Mouse (Mus musculus) liver, embryonic 18 days (tissue): ENCODE measurements around the gene Hist1h2bf. TPM values are rescaled to one million over a fixed set of nuclear protein-coding genes. Genes with fewer than 3 reads are reported as not detected.

Experiments used
- polyA plus RNA-seq: library from polyadenylated mRNA; depleted of rRNA; stranded (reverse); fragments of >200 nt; gene quantifications from 2 replicates; pipeline ENCODE4 v1.2.3, GENCODE M21; 2012; rRNA removed

Hist1h2bf gene
- 6.0 and 6.2 TPM in 2 replicates for polyA plus RNA-seq

DNA sequence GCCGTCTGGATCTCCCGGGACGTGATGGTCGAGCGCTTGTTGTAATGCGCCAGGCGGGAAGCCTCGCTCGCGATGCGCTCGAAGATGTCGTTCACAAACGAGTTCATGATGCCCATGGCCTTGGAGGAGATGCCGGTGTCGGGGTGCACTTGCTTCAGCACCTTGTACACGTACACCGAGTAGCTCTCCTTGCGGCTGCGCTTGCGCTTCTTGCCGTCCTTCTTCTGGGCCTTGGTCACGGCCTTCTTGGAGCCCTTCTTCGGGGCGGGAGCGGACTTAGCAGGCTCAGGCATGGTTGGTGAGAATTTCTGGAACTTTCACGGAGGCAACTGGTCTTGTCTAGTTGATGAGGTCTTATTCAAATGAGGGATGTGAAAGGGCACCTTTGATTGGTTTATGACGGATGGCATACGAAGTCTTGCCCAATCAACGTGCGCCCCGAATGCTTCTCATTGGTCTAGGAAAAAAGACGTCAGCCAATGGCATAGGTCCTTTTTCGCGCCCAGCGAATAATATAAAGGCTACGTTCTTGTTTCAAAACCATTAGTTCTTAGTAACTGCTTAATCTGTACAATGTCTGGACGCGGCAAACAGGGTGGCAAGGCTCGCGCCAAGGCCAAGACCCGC lies at the start of gene Hist1h2bf, which contains the start of gene Hist1h2ad:
Gene Hist1h2bf, minus strand, starts transcription at position 299 of the 627 bp plus-strand sequence.
Gene Hist1h2ad, plus strand, starts transcription at position 484 of the 627 bp plus-strand sequence.

DNA sequence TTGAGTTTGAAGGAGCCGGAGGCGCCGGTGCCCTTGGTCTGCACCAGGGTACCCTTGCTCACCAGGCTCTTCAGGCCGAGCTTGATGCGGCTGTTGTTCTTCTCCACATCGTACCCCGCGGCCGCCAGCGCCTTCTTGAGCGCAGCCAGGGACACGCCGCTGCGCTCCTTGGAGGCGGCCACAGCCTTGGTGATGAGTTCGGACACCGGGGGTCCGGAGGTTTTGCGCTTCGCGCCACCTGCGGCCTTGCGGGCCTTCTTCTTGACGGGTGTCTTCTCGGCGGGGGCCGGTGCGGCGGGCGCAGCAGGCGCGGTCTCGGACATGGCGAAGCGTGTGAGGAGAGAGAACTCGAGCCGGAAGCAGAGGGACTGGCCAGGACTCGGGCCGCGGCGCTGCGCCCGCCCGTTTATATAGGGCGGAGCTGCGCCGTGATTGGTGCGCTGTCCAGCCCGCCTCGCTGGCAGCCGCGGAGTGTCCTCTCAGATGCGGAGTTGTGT lies 48.2 kb upstream of the Hist1h2bf start, which contains the start of gene Hist1h1e:
Gene Hist1h1e, minus strand, starts transcription at position 384 of the 497 bp plus-strand sequence.

DNA sequence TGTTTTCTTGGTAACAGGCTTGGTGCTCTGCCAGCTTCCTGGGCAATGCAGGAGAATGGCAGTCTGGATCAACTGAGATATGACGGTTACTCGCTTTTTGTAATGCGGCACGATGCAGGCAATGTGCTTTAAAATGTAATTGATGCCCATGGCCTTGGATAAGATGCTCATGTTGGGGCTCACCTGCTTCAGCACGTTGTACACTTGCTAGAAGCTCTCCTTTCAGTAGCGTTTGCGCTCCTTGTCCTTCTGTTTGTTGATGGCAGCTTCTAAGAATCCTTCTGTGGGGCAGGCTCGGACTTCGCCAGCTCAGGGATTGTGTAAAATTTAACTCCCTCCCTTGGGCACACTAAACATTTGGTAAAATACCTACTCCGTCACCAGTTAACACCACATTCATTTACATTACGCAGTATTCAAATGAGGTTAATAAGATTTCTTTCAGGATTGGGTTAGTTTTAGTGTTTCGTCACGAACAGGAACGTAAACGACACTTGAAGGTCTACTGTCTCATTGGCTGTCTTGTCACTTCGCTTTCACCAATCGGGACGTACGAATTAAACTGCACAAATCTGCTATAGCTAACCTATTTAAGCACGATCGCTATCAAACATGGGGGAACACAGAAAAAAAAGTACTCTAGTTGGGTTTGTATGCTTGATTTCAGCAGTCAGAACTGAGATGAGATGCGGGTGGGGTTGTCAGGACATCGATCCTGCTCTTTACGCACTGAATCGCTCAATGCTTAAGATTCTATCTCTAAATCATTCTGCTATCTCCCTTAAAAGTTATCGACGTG lies 46.9 kb upstream of the Hist1h2bf start, which contains the start of gene Hist1h2be:
Gene Hist1h2be, minus strand, starts transcription at position 392 of the 799 bp plus-strand sequence.

DNA sequence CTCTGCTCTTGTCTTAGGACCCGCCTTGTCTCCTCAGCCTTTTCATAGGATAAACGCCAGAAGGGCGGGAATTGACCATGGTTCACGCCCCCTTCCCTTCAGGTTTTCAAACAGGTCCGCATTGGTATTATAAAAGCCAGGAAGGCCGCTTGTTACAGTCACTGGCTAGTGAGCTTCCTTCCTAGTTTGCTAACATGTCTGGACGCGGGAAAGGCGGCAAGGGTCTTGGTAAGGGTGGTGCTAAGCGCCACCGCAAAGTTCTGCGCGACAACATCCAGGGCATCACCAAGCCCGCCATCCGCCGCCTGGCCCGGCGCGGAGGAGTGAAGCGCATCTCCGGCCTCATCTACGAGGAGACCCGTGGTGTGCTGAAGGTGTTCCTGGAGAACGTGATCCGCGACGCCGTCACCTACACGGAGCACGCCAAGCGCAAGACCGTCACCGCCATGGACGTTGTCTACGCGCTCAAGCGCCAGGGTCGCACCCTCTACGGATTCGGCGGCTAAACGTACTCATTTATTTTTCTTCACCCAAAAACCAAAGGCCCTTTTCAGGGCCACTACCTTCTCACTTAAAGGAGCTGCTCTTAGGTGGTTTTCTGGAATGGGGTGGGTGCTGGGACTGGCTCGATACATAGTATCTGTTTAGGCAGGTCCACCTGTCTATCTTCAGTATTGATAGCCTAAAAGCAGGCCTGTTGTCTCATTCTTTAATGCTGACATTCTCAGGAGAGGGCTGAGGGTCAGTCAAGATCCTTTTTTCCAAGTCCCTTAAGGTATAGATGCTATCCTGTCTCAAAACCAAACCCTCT lies 7.6 kb upstream of the Hist1h2bf start, which contains the start of gene Hist1h4d:
Gene Hist1h4d, plus strand, starts transcription at position 191 of the 811 bp plus-strand sequence.

DNA sequence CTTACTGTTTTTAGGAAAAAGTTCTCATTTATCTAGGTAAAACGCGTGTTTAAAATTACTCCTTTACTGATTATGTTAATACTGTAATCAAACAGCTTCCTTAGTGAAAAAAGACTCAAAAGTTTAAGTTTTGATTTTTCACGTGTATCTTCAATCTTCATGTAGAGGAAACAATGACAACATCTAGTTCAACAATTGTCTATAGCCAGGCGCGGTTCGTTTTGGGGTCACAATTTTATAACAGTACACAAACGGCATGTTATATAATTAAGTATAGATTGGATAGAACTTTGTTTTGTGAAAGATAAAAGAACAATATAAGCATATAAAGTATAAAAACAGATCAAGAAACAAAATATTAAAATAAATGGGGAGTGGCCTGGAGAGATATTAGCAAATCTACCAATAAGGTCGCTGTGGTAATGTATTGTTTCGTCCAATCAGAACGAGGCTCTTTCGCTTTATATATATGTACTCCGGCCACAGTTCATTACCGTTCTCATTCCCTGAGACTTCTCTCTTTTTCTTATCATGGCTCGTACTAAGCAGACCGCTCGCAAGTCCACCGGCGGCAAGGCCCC lies 1.4 kb upstream of the Hist1h2bf start, which contains the start of gene Hist1h3d:
Gene Hist1h3d, plus strand, starts transcription at position 493 of the 581 bp plus-strand sequence.

DNA sequence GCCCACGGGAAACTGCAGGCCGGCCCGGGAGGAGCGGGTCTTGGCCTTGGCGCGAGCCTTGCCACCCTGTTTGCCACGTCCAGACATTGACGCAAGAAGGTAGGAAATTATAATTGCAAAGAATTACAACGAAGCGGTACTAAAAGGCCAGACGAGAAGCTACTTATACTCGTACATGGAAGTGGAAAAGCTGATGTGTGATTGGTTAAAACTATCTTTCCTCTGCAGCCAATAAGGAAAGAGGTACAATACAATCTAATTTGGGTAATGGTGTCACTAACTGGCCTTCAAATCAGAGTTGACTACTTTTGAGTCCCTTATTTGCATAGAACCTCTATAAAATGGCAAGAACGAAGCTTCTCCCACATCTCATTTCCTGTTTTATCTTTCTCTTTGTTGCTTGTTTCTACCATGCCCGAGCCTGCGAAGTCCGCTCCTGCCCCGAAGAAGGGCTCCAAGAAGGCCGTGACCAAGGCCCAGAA lies 2.9 kb downstream of the Hist1h2bf start, which contains the start of the genes Hist1h2ae and Hist1h2bg:
Gene Hist1h2ae, minus strand, starts transcription at position 199 of the 482 bp plus-strand sequence.
Gene Hist1h2bg, plus strand, starts transcription at position 375 of the 482 bp plus-strand sequence.

DNA sequence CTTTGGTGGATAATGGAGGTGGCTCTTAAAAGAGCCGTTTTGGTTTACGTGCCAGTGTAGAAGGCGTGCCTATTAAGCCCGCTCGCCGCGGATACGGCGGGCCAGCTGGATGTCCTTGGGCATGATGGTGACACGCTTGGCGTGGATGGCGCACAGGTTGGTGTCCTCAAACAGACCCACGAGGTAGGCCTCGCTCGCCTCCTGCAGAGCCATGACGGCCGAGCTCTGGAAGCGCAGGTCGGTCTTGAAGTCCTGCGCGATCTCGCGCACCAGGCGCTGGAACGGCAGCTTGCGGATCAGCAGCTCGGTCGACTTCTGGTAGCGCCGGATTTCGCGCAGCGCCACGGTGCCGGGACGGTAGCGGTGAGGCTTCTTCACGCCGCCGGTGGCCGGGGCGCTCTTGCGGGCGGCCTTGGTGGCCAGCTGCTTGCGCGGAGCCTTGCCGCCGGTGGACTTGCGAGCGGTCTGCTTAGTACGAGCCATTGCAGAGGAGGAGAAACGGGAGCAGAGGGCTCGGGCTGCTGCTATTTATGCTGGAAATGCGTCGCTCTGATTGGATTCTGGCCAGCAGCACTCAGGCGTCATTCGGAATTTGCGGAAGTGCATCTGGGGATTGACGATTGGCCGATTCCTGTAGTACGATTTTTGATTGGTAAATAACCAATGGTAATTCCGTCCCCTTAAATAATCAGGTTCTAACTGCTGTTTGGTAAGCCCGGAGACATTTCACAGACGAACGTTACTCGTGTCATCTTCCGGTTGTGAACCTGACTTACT lies 11.9 kb downstream of the Hist1h2bf start, which contains the start of gene Hist1h3e:
Gene Hist1h3e, minus strand, starts transcription at position 487 of the 777 bp plus-strand sequence.

DNA sequence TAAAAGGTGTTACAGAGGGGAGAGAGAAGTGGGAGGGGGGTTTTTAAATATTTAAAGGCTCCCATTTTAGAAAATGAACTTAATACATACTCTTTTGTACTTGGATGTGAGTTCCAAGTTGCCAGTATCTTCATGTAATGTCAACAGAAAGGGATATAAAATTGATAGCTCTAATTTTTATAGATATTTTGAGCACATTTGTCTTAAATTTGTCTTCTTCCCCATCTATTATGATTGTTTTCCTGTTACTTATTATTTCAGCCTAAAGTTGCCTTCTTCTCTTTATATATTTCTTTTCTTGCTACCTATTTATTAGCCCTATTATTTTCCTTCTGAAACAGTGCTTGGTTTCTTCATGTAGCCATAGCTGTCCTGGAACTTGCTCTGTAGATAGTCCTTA lies 21.0 kb downstream of the Hist1h2bf start, which contains the start of gene Hist1h1d:
Gene Hist1h1d, plus strand, starts transcription at position 301 of the 400 bp plus-strand sequence.

DNA sequence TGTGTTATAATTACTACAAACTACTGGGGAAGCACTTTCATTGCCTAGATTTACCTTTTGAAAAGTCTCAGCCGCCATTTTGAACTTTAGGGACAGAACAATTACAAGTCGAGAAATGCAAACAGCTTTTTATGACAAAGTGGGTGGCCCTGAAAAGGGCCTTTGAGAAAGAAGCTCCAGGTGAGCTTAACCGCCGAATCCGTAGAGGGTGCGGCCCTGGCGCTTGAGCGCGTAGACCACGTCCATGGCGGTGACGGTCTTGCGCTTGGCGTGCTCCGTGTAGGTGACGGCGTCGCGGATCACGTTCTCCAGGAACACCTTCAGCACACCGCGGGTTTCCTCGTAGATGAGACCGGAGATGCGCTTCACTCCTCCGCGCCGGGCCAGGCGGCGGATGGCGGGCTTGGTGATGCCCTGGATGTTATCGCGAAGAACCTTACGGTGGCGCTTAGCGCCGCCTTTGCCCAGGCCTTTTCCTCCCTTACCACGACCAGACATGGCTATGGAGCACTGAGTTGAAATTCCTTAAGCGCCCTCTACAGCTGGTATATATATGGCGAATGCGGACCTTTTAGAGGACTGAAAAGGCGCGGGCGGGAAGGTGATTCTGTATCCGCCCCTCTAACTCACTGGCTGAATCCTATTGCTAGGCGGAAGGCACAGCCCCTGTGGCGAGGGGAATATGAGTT lies 22.7 kb downstream of the Hist1h2bf start, which contains the start of gene Hist1h4f:
Gene Hist1h4f, minus strand, starts transcription at position 503 of the 689 bp plus-strand sequence.

DNA sequence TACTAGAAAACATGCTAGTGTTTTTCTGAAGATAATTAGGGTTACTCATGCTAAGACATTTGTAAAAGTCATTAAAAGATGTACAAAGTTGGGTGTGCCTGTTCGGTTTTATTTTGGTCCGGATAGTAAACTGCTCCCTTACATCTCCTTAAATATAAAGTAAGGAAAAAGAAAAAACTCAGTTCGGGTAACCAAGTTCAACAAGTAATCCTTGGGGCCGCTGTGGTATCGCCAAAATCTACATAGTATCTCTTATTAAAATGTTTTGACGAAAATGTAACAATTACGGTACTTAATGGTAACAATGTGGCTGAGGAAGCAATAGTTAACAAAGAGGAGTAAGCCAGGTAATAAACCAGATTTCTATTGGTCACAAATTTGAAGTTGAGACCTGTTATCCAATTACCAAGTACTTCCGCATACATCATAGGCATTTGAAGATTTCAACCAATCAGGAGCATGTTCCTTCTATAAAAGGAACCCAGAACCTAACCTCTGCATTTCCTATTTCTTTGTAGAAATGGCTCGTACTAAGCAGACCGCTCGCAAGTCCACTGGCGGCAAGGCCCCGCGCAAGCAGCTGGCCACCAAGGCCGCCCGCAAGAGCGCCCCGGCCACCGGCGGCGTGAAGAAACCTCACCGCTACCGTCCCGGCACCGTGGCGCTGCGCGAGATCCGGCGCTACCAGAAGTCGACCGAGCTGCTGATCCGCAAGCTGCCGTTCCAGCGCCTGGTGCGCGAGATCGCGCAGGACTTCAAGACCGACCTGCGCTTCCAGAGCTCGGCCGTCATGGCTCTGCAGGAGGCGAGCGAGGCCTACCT lies 29.8 kb downstream of the Hist1h2bf start, which contains the start of gene Hist1h3f:
Gene Hist1h3f, plus strand, starts transcription at position 88 of the 822 bp plus-strand sequence.

DNA sequence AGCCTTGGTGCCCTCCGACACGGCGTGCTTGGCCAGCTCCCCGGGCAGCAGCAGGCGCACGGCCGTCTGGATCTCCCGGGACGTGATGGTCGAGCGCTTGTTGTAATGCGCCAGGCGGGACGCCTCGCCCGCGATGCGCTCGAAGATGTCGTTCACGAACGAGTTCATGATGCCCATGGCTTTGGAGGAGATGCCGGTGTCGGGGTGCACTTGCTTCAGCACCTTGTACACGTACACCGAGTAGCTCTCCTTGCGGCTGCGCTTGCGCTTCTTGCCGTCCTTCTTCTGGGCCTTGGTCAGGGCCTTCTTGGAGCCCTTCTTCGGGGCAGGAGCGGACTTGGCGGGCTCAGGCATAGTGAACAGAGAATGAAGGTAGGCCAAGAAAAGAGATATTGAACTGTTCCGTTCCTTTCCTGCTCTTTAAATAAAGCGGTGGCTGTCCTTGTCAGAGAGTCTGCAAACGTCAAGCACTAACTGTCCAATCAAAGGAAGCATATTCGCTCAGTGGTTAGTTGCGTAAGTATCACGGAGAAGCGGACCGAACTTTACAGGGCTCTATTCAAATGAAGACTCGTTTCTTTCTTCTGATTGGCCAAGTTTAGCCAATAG lies 30.9 kb downstream of the Hist1h2bf start, which contains the start of gene Hist1h2bh:
Gene Hist1h2bh, minus strand, starts transcription at position 394 of the 609 bp plus-strand sequence.

DNA sequence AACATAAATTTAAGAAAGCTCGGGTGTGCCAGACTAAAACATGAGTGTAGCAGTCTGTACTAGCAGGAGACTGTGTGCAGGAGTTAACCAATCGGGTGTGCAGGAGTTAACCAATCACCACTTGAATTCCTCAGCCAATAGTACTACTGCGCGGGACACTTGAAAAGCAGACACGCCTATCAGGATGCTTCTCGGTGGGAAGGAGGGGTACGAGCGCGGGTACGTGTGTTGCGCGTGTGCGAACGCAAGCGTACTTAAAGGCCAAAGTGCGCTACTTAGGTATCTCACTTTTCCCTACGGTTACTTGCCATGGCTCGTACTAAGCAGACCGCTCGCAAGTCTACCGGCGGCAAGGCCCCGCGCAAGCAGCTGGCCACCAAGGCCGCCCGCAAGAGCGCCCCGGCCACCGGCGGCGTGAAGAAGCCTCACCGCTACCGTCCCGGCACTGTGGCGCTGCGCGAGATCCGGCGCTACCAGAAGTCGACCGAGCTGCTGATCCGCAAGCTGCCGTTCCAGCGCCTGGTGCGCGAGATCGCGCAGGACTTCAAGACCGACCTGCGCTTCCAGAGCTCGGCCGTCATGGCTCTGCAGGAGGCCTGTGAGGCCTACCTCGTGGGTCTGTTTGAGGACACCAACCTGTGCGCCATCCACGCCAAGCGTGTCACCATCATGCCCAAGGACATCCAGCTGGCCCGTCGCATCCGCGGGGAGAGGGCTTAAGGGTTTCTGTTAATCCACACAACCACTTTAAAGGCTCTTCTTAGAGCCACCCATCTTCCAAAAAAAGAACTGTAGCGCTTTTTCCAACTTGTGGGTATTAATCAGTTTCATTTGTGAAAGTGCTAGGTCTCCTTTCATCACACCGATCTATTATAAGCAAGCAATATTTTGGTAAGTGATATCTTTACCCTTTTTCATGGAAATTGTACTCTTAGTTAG lies 38.6 kb downstream of the Hist1h2bf start, which contains the start of gene Hist1h3g:
Gene Hist1h3g, plus strand, starts transcription at position 286 of the 939 bp plus-strand sequence.

DNA sequence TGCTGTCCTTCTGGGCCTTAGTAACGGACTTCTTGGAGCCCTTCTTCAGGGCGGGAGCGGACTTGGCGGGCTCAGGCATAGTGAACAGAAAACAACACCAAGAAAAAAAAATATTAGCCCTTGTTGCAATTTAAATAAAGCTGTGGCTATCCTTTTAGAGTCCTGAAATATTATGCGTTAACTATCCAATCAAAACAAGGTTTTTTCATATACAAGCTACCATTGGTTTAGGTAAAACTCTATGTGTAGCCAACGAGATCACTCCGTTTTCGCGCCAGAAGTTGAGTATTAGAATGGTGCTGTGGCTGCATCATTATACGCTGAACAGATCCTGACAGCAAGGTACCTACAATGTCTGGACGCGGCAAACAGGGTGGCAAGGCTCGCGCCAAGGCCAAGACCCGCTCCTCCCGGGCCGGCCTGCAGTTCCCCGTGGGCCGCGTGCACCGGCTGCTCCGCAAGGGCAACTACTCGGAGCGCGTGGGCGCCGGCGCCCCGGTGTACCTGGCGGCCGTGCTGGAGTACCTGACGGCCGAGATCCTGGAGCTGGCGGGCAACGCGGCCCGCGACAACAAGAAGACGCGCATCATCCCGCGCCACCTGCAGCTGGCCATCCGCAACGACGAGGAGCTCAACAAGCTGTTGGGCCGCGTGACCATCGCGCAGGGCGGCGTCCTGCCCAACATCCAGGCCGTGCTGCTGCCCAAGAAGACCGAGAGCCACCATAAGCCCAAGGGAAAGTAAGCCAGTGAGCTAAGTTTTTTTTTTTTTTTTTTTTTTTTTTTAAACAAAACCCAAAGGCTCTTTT lies 40.2 kb downstream of the Hist1h2bf start, which contains the start of gene Hist1h2af:
Gene Hist1h2af, plus strand, starts transcription at position 347 of the 808 bp plus-strand sequence.

DNA sequence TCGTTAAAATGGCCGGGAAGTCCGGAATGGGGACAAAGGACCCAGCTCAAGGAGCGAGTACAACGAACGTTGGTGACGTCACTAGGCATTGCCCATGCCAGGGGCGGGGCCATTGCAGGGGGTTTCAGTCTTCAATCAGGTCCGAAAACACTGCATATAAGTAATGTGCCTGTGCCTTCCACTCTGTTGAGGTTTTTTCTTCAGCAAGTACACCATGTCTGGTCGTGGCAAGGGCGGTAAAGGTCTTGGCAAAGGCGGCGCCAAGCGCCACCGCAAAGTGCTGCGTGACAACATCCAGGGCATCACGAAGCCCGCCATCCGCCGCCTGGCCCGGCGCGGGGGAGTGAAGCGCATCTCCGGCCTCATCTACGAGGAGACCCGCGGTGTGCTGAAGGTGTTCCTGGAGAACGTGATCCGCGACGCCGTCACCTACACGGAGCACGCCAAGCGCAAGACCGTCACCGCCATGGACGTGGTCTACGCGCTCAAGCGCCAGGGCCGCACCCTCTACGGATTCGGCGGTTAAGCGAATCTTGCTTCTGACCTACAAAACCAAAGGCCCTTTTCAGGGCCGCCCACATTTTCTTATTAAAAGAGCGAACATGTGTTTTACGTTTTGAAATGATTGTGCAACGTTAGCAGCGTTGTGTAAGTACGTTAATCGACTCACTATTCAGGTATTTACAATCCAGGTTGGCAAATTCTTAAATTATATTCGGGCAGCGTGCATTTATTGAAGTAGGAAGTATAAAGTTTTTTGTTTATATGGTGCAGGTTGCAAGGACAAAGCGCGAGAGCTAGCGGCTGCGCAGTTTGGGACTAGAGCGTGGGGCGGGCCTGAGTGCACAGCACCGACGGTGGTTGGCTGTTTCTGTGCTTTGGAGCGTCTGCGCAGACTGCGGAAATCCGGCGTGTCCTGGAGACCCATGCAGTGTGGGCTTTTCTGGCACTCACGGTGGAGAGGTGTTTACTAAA lies 42.8 kb downstream of the Hist1h2bf start, which contains the start of gene Hist1h4h:
Gene Hist1h4h, plus strand, starts transcription at position 150 of the 975 bp plus-strand sequence.

